Mouse (Mus musculus): Measurements from ENCODE around the gene Ppp2r5d.
A peak's percentile ranks its signal among the peaks of the same experiment; 100 is the strongest.

Ppp2r5d gene

GRCm38 (mm10) chr17:46721077-46721476 lies 16.2 kb upstream of the Ppp2r5d start:
- no peak for DNase-seq (ENCODE audit: low read depth, low spot score)

- peak; percentile 76 for DNase-seq (ENCODE audit: low read depth, low spot score)
These were observed 10.0 kb upstream of the Ppp2r5d start for GRCm38 (mm10) chr17:46714756-46715481.

- DNase-seq (ENCODE audit: low read depth, low spot score) = no peak
These were observed 8.9 kb upstream of the Ppp2r5d start for GRCm38 (mm10) chr17:46713849-46714248.

GRCm38 (mm10) chr17:46712442-46712841 lies 7.5 kb upstream of the Ppp2r5d start:
- DNase-seq (ENCODE audit: low read depth, low spot score) = no peak

DNA sequence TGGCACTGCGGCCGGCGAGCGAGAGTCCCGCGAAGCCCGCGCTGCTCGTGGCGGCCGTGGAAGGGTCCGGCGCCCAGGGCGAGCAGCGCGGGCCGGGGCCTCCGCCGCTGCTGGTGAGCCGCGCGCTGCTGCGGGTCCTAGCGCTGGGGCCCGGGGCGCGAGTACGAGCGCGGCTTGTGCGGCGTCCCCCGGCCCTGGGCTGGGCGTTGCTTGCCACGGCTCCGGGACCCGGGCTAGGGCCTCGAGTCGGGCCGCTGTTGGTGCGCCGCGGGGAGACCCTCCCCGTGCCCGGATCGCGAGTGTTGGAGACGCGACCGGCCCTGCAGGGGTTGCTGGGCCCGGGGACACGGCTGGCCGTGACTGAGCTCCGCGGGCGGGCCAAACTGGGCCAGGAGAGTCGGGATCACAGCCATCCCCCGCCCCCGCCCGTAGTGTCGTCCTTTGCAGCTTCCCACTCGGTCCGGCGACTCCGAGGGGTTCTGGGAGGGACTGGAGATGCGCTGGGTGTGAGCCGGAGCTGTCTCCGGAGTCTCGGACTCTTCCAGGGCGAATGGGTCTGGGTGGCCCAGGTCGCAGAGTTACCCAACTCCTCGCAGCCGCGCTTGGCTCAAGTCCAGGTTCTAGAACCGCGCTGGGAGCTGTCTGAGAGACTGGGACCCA lies 6.8 kb upstream of the Ppp2r5d start:
- DNase-seq (ENCODE audit: low read depth, low spot score) = no peak

GRCm38 (mm10) chr17:46710959-46711597 lies 6.2 kb upstream of the Ppp2r5d start, which contains the start of gene Pex6:
Gene Pex6 (plus strand): TSS chr17:46711463.
- DNase-seq (ENCODE audit: low read depth, low spot score) = peak; percentile 93

GRCm38 (mm10) chr17:46706375-46707089 lies 1.6 kb upstream of the Ppp2r5d start:
- DNase-seq (ENCODE audit: low read depth, low spot score) = no peak

GRCm38 (mm10) chr17:46703971-46704886 lies 682 bp downstream of the Ppp2r5d start:
- DNase-seq (ENCODE audit: low read depth, low spot score) = no peak

- DNase-seq (ENCODE audit: low read depth, low spot score) = no peak
These were observed 2.4 kb downstream of the Ppp2r5d start for GRCm38 (mm10) chr17:46702506-46702905.

DNA sequence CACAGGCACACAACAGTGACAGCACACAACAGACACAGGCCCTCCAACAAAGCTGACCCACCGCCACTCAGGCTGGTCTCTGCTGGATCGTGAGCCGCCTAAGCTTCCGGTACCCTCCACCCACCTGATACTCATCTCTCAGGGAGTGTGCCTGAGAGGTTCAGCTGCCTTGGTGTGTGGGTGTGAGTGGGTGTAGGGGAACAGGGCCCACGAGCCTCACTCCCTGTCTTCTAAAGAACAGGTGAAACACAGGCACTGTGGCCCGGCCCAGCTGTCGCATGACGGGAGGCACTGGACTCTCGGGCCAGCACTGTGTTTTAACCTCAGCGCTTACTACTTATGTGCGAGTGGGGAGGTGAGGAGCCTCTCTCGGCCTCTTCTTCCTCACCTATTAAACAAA lies 2.8 kb downstream of the Ppp2r5d start:
- DNase-seq (ENCODE audit: low read depth, low spot score) = no peak

DNA sequence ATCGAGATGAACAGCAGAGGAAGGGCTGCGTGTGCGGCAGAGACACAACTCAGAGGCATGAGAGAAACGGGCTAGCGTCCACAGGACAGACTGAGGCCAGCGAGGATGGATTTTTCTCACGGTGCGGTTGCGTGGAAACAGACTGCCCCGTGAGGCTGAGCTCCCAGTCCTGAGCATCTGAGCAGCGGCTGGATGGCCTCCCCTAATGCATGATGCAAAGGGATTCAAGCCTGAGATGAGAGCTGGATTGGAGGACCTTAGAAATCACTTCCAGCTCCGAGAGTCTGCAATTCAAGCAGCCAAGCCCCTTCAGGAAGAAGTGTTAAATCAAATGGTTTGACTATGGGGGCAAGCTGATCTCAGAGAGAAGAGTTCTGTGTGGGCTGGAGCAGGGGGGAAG lies 3.4 kb downstream of the Ppp2r5d start:
- no peak for DNase-seq (ENCODE audit: low read depth, low spot score)

- DNase-seq (ENCODE audit: low read depth, low spot score) = no peak
These were observed 5.0 kb downstream of the Ppp2r5d start for GRCm38 (mm10) chr17:46699912-46700311.

DNA sequence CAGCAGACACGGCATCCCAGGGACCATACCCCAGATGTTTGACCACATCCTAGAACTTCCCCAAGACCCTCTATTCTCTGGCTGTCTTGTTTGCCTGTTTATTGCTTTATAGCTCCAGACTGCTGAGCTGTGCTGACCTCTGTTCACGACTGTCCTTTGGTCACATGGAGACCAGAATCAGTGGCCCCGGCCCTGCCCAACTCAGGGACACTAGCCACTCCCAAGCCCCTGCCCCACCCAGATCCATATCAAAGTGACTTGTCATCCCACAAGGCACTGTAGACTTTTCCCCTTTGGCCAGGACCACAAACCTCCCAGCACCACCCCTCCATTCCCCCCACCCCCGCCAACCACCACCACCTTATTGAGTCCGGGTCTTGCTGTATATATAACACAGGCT lies 5.7 kb downstream of the Ppp2r5d start:
- no peak for DNase-seq (ENCODE audit: low read depth, low spot score)

DNA sequence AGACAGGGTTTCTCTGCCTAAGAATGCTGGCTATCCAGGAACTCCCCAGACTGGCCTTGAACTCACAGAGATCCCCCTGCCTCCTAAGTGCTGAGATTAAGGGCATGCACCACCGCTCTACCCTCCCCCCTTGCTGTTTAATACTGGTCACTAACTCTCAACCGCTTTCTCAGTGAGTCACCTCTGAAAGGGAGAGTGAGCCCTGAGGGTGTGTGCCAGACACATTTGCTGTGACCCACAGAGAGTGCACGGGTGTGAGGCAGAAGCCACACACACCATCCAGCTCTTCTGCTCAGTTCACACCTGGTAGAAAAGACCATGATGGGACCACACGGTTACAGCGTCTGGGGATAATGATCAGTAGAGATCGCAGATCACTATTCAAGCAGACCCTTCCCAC lies 6.4 kb downstream of the Ppp2r5d start:
- DNase-seq (ENCODE audit: low read depth, low spot score) = no peak

- no peak for DNase-seq (ENCODE audit: low read depth, low spot score)
These were observed 10.3 kb downstream of the Ppp2r5d start for GRCm38 (mm10) chr17:46694517-46695063.

DNA sequence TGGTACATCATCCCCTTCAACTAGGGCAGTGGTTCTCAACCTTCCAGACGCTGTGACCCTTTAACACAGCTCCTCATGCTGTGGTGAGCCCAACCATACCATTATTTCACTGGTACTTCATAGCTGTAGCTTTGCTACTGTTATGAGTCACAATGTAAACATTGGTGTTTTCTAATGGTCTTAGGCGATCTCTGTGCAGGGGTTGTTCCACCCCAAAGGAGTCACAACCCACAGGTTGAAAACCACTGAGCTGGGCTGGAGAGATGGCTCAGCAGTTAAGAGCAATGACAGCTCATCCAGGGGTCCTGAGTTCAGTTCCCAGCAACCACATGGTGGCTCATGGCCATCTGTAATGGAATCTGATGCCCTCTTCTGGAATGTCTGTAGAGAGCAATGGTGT lies 13.5 kb downstream of the Ppp2r5d start:
- no peak for DNase-seq (ENCODE audit: low read depth, low spot score)

GRCm38 (mm10) chr17:46690665-46691064 lies 14.2 kb downstream of the Ppp2r5d start:
- no peak for DNase-seq (ENCODE audit: low read depth, low spot score)

GRCm38 (mm10) chr17:46685913-46686312 lies 19.0 kb downstream of the Ppp2r5d start:
- DNase-seq (ENCODE audit: low read depth, low spot score) = no peak

DNA sequence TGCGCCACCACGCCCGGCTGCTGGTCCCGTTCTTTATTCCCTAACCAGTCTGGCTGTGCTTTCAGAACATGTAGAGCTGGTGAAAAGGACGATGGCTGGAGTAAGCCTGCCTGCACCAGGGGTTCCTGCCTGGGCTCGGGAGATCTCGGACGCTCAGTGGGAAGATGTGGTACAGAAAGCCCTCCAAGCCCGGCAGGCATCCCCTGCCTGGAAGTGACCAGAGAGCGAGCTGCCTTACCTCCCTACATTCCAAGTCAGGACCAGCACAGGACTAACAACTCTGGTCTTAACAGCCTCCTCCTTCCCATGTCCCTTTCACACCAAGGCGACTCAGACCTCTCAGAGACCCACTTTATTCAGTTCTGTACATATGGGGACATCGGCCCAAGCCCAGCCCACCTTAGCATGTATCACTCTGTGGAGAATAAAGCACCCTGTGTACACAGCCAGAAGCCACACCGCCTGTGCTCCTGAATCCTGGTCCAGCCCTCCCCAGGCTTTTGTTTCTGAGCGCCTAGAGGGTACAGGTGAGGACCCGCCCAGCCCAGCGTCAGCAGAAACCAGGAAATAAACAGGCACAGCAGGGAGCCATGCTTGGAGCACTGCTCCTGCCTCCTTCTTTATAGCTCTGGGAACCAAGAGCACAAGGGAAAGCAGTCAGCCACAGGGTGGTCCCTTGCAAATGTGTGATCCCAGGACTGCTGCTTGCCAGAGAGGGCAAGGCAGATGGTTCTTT lies 22.1 kb downstream of the Ppp2r5d start:
- DNase-seq (ENCODE audit: low read depth, low spot score) = peak; percentile 91
